Mouse (Mus musculus) cerebellum, adult 2 months (tissue): Measurements from ENCODE around the gene Chst3.

Experiments used
- CTCF ChIP-seq: fragments of 200-500 bp; IDR thresholded peaks from 2 replicates; pipeline ENCODE4 v1.5.1; 2011; ENCODE audit warnings: low read depth, mild to moderate bottlenecking, control low read depth, low read length, moderate library complexity, borderline replicate concordance; ENCODE audit not compliant: insufficient read depth
- POLR2A ChIP-seq: fragments of 200-500 bp; IDR thresholded peaks from 2 replicates; pipeline ENCODE4 v1.6.1; 2011; ENCODE audit warnings: low read length, control low read depth, borderline replicate concordance; ENCODE audit not compliant: insufficient read depth

DNA sequence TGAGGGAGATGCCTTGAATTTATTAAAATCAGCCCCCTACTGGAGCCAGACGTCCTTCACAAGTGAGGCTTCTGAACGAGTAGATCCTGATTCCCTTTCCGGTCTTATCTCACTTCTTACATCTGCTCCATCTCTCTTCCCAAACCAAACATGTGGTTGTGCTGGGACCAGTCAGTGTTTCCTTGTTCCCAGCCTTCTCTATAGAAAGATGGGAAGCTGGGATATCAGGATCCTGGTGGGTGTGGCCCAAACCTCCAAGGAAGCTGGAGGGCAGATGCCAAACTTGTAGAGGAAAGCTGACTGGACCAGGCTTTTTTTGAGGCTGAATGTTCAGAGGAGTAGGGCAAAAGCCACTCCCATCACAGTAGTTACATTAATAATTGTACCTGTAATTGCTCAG lies 44.6 kb downstream of the Chst3 start:
- no peak for TF ChIP-seq CTCF
- no peak for TF ChIP-seq POLR2A
